Mouse (Mus musculus): ENCODE measurements at regions not wholly inside any gene's neighbourhood (a gene's known extent, or its start where the extent isn't known, plus 50 kb on each side); places are given as distances from the start of the nearest gene placed in this dataset.
"Not testable (repeated sequence)": the region's sequence is repeated elsewhere in the genome, so short reads cannot be mapped to it uniquely, and the experiment has no call there.

DNA sequence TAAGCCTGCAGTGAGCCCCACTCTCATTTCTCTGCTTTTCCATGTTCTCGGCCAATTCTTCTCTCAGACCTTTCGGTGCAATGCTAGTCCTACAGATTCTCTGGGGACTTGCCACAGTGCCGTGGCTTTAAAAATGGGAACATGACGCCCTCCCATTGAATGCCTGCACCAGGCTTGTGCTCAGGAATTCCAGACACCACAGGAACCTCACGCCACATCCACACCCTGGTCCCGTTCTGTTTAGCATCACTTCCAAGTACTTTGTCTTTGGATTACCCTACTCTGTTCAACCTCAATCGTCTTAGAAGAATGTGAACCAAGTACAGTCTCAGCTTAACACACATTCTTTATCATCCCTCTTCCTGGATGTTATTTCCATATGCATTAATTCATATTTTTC is 66.5 kb downstream of the Nabp1 start:
- no peak for DNase-seq (ENCODE audit: low spot score in 2 of 2)

DNA sequence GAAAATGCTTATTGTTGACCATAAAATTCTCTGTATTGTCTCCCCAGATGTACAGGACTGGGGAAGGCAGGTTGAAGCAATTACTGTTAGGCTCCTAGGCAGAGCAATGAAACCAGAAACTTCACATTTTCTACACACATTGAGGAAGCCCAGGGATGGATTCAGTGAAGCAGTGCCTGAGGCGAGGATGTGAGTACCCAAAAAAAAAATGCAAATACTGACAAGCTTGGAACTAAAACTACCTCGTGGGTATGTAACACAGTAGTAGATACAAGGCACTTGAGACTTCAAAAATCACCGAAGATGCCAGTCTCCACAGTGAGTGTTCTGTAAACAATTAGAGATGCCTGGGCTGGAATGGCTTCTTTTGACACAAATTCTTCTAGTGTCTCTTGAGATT is 74.6 kb downstream of the Nabp1 start:
- DNase-seq (ENCODE audit: low spot score in 2 of 2) = no peak

DNA sequence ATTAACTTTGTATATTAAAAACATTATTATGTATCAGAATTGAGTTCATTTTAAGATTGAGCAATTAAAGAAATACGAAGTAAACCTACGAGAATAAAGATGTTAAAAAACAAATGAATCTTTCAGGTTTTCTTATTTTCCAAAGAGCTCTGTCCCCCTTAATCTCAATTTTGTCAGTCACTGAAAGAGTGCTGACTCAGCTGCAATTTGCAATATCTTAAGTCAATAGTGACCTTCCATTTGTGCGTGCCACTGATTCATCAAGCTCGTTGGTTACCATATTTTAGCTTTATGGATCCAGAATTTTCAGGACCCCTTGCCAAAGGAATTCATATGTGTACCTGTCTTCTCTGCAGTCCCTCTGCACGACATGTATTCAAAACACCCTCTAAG is 75.7 kb downstream of the Nabp1 start:
- no peak for DNase-seq (ENCODE audit: low spot score in 2 of 2)

DNA sequence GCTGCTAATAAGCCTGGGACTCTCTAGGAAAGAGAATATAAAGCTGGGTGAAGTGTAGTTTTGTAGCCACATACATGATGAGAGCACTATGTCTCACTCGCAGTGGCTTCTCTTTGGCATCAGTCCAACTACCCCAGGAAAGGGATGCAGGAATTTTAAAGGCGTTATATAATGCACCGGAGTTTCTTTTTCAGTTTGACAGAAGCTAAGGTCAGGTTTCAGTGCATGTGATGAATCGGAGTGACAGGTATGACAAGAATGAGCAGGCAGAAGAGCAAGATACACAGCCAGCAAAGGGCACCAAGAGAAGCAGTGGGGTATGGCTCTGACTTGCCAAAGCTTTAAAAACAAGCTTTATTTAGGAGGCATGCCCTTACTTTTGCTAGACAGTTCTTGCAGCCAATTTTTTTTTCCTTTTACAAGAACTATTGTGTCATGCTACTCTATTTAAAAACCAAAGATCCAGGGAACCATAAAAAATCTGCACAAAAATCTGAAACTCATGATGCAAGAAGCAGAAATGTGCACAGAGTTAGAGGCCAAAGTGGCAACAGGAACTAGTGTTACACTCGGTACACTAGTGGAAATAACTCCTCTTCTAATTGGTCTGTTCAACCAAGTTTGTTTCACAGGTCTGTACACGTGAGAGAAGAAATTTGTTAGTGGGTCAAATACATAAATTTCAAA is 76.2 kb downstream of the Nabp1 start:
- DNase-seq (ENCODE audit: low spot score in 2 of 2) = no peak

DNA sequence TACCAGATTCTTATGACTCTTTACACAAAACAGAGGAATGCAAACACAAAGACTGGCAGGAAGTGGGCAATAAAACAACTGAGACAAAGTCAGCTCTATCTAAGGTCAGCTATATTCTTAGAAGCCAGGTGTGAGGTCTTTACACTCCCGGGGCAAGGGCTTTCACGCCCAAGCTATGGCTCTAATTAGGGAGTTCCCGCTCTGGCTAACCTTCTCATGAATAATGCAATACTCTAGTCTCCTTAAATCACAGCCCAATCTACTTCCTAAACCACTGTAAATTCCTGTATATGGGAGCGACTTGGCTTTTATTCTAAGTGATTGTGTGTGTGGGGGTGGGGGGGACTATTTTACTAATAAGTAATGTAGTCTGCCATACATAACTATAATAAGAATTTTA is 77.7 kb downstream of the Nabp1 start:
- not testable (repeated sequence) for DNase-seq (ENCODE audit: low spot score in 2 of 2)

DNA sequence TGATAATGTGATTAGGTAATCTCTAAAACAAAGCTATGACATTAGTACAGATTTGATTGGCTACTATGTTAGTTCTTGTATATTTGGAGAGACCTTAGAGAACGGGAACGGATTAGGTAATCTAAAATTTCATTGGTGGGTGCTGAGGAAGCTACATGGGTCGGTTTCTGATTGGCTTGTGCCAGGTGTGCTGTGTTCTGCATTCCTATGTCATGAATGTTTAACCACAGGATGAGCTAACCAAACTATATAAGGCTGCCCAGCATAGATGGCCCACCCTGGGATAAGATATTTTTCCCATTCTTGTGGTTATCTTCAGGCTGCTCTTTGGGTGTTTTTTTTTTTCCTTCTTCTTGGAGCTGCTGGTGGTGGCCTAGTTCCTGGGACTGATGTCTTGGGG is 91.4 kb downstream of the Nabp1 start:
- DNase-seq (ENCODE audit: low spot score in 2 of 2) = no peak

DNA sequence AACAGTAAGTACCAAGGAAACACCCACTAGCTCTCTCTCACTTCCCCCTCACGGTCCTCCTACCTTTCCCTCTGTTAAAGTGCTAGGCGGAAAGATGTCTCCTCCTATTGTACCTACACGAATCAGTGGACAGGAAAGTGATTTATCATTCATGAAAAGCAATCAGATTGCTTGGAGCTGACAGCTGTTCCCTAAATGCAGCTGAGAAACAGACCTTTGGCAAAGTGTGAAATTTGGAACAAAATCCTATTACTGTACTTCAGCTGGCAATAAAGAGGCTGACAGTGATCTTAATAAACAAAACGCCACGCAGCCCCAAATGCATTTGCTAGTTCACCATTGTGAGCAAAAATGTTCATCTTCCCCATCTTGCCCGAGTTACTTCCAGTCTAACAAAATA is 94.2 kb downstream of the Nabp1 start:
- DNase-seq (ENCODE audit: low spot score in 2 of 2) = no peak

DNA sequence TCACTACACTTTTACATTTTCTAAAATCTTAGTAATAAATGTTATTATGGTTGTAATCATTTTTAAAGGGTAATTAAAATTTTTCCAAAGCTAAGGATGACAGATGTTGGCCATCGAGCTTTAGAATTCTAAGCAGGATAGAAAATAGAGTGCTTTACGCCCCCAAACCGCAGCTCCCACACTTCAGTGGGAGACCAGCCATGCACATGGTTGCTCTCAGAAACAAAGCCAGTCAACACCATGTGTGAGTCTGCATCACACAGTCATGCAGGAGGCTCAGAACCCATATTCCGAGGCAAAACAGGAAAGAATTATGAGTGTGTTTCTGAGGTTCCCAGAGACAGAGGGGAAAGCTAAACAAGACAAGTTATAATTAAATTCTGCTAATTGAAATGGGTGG is 91.3 kb downstream of the Cavin2 start:
- peak; percentile 54 to 56 for DNase-seq (ENCODE audit: low spot score in 2 of 2)

DNA sequence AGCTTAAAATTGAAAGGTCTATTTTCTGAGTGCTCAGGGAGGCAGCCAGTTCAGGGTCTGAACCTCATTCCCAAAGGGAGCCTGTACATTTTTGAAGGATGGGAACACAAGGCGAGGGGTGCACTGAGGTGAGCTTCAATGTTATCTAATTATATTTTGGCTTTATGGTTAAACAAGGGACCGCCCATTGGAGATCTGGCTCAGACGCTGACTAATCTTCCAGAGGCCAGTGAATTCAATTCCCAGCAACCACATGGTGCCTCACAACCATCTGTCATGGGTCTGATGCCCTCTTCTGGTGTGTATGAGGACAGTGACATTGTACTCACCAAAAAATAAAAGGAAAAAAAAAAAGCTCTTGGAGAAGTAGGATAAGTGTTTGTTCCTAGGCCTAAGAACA is 78.7 kb downstream of the Cavin2 start:
- DNase-seq (ENCODE audit: low spot score in 2 of 2) = no peak

DNA sequence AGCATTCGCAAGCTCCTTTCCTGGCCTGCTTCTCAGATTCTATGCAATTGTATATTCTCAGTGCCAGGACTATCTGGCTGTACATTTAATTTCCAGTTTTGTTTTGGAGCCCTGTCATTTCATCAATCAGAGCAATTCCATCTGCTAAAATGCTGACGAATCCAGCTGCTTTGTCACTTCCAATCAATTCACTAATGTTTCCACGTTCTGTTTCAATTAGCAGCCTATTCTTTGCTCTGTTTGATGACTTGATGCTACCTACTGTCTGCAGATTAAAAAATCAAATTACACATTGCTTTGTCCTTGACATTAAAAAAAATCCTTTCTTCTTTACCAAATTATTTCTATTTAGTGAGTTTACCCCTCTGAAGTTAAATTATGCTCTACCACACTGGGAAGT is 71.2 kb downstream of the Cavin2 start:
- DNase-seq (ENCODE audit: low spot score in 2 of 2) = no peak
